Mouse (Mus musculus) neural tube, embryonic 14.5 days (tissue): ENCODE data around the gene Actr8. TPM values are rescaled to one million over a fixed set of nuclear protein-coding genes. Genes with fewer than 3 reads are reported as not detected.

Source experiments
- ATAC-seq: fragments of 200-750 bp; cut with Nextera tagmentation; 2 replicates; pipeline ENCODE4 v1.8.0; 2017; ENCODE audit warnings: low read depth, mild to moderate bottlenecking, moderate TSS enrichment, moderate library complexity
- H3K27ac ChIP-seq: fragments of 300-500 bp; sonication (generic); 2 replicates; pipeline ENCODE4 v1.5.1; 2014; ENCODE audit warnings: low read depth, mild to moderate bottlenecking, control low read depth, low read length, moderate library complexity, mixed read lengths
- H3K27me3 ChIP-seq: fragments of 300-500 bp; sonication (generic); 2 replicates; pipeline ENCODE4 v1.6.1; 2014; ENCODE audit warnings: low read length; ENCODE audit not compliant: control insufficient read depth, insufficient read depth
- H3K36me3 ChIP-seq: fragments of 300-500 bp; sonication (generic); 2 replicates; pipeline ENCODE4 v1.6.1; 2014; ENCODE audit warnings: low read length, mixed read lengths; ENCODE audit not compliant: control insufficient read depth, insufficient read depth
- H3K4me1 ChIP-seq: fragments of 300-500 bp; sonication (generic); 2 replicates; pipeline ENCODE4 v1.6.1; 2014; ENCODE audit warnings: low read length; ENCODE audit not compliant: control insufficient read depth, insufficient read depth
- H3K4me2 ChIP-seq: fragments of 300-500 bp; sonication (generic); 2 replicates; pipeline ENCODE4 v1.6.1; 2014; ENCODE audit warnings: mild to moderate bottlenecking, low read depth, low read length, control low read depth
- H3K4me3 ChIP-seq: fragments of 300-500 bp; sonication (generic); 2 replicates; pipeline ENCODE4 v1.5.1; 2014; ENCODE audit warnings: low read depth, low read length, control low read depth, mixed read lengths
- H3K9ac ChIP-seq: fragments of 300-500 bp; sonication (generic); replicated peaks from 2 replicates; pipeline ENCODE4 v1.6.1; 2014; ENCODE audit warnings: low read depth, mild to moderate bottlenecking, control low read depth, low read length, mixed read lengths
- H3K9me3 ChIP-seq: fragments of 300-500 bp; sonication (generic); 2 replicates; pipeline ENCODE4 v1.6.1; 2016; ENCODE audit warnings: low read length; ENCODE audit not compliant: control insufficient read depth
- WGBS: fragments of 180-500 bp; shearing (Covaris S2); extraction: QIAGEN DNeasy Blood & Tissue Kit; methylation state at CpG from one replicate; pipeline ENCODE4 v1.1.7; 2014; 5-methylcytosine and 5-hydroxymethylcytosine counted together
- polyA plus RNA-seq: library from polyadenylated mRNA; unstranded; fragments of >200 nt; fragmentation: Nextera tagmentation; extraction: Ambion mirVana; gene quantifications from 2 replicates; pipeline ENCODE4 v1.2.1, GENCODE M21; 2014

Actr8 gene
- polyA plus RNA-seq, result 71.3 and 81.1 TPM in 2 replicates

DNA sequence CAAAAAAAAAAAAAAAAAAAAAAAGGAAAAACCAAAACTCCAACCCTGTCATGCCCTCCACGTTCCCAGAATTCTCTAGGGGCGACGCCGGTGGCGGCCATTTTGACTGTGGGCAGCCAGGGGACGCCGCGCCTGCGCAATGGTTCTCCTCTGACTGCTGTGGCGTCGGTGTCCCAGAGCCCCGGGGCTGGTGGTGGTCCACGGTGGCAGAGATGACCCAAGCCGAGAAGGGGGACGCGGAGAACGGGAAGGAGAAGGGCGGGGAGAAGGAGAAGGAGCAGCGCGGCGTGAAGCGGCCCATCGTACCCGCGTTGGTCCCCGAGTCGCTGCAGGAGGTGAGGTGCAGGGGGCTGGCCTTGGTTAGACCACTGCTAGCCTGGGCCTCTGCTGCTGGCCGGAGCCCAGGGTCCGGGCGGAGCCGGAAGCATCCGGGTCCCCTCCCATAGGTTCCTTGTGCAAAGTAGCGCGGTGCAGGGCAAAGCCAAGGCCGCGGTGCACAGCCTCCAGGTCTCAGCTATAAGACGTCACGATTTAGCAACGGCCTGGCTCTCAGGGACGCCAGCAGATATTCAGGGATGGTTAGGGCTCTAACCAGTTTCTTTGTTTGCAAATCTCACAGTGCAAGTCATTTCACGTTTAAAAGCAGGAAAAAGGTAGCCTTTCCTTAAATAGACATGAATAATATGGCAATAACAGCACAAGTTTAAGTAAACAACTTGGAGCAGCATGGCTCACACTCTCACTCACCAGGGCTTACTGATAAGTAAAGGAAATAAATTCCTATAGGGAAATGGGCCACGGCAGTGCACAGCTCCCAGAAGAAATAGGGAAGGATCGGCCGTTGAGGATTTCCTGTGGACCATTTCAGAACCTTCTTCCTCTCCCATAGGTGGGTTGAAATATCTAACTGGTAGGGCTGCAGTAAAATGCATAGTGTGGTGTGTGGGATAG is at the start of gene Actr8:
TSS of gene Actr8 (plus strand) at position 84 of the 951 bp plus-strand sequence.
- Histone ChIP-seq H3K9me3 (no peaks in the 10 kb centered on the region), H3K27ac (peak within 1 kb of the TSS; percentile 93), H3K27me3 (no peaks in the 10 kb centered on the region), H3K4me2 (peak within 1 kb of the TSS; percentile 57), H3K36me3 (peaks cover 40% of the 10 kb centered on the region), H3K9ac (peak within 1 kb of the TSS; percentile 89), H3K4me3 (peak within 1 kb of the TSS; percentile 74), H3K4me1 (peaks cover 10% of the 10 kb centered on the region)
- 3% methylated on average over 44 of the region's 44 CpGs for WGBS
- ATAC-seq, result peak; percentile 95

GRCm38 (mm10) chr14:29928966-29929365 is 49.2 kb upstream of the Actr8 start:
- Histone ChIP-seq H3K4me1 (no peaks in the 10 kb centered on the region), H3K4me2 (no peak overlapping the region), H3K9ac (no peak overlapping the region), H3K4me3 (no peak overlapping the region), H3K27ac (no peak overlapping the region), H3K9me3 (no peaks in the 10 kb centered on the region), H3K27me3 (no peaks in the 10 kb centered on the region), H3K36me3 (no peaks in the 10 kb centered on the region)
- no peak for ATAC-seq
- 64% methylated on average over 4 of the region's 4 CpGs for WGBS

- no peak for ATAC-seq
- H3K9me3 ChIP-seq, result no peaks in the 10 kb centered on the region
- WGBS, result 35% methylated on average over 5 of the region's 5 CpGs
- no peak overlapping the region for H3K9ac ChIP-seq
- H3K4me3 ChIP-seq, result no peak overlapping the region
- no peak overlapping the region for H3K4me2 ChIP-seq
- H3K36me3 ChIP-seq, result no peaks in the 10 kb centered on the region
- H3K4me1 ChIP-seq, result no peaks in the 10 kb centered on the region
- no peak overlapping the region for H3K27ac ChIP-seq
- no peaks in the 10 kb centered on the region for H3K27me3 ChIP-seq
Measured at GRCm38 (mm10) chr14:29935516-29935915, 42.6 kb upstream of the Actr8 start.

DNA sequence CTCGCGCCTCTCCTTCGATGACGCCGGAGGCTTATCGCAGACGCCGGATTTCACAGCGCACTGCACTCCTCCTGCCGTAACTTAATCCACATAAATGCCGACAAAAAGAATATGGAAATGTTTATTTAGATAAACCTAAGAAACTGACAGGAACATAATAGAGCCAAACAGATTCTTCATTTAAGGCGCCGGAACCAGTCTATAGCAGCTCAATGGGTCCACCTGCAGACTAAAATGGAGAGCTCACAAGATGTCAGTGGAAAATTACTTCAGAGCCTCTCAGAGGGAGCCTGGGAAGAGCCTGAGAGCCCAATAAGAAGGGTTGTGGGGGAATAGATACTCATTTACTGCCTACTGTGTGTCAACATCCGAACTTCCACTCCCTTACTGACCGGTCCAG is 40.7 kb upstream of the Actr8 start:
- Histone ChIP-seq H3K9ac (no peak overlapping the region), H3K9me3 (no peaks in the 10 kb centered on the region), H3K27me3 (no peaks in the 10 kb centered on the region), H3K36me3 (no peaks in the 10 kb centered on the region), H3K27ac (no peak overlapping the region), H3K4me2 (no peak overlapping the region), H3K4me3 (no peak overlapping the region), H3K4me1 (no peaks in the 10 kb centered on the region)
- 90% methylated on average over 15 of the region's 15 CpGs for WGBS
- no peak for ATAC-seq

DNA sequence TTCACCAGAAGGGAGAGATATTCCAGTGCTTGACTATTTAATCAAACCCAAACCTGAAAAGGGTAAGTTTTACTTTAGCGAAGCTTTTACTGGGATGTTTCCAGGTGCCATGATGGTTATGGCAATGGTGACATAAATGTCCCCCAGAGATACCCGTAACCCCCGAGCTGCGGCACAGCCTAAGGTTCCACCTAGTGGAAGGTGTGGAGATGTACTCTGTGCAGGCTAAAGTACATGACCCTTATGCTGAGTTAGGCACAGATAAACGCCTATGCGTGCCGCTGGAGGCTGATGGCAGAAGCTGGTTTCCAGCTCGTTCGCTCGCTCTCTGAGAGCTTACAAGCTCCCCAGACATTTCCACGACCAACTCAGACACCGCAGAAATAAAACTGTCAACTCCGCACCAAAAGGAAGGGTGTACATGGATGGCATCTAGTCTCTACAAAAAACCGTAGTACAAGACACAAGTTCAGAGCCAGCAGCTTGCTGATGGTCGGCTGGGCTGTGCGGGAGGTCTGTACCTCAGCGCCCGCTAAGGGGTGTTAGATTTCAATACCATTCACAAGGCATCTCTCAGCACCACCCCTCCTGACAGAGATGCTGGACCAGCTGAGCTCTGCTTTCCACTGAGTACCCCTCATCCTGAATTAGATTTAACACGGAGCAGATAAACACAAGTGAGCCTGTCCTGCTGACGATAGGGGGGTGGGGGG is 38.4 kb upstream of the Actr8 start:
- no peaks in the 10 kb centered on the region for H3K36me3 ChIP-seq
- no peaks in the 10 kb centered on the region for H3K4me1 ChIP-seq
- no peak for ATAC-seq
- no peak overlapping the region for H3K4me3 ChIP-seq
- H3K27me3 ChIP-seq, result no peaks in the 10 kb centered on the region
- no peak overlapping the region for H3K4me2 ChIP-seq
- no peaks in the 10 kb centered on the region for H3K9me3 ChIP-seq
- no peak overlapping the region for H3K27ac ChIP-seq
- H3K9ac ChIP-seq, result no peak overlapping the region
- WGBS, result 53% methylated on average over 20 of the region's 20 CpGs

DNA sequence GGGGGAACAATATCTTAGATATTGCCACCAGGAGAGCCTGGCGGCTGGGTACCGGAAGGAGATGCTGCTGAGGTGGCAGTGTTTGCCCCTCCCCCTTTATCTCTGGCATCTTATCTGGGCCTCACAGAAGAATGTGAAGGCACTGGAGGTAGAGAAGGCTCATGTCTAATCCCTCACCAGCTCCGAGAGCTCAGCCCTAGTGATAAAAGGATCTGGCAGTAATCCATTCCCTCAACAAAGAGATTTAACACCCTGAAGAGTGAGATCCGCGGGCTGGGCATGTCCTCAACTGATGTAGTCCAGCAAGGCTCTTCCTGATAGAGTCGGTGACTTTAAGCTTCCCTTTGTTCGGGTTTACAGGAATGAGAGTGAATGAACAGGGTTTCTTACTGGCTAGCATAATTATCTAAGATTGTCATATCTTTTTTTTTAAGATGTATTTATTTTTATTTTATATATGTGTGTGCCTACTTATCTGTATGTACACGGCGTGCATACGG is 37.8 kb upstream of the Actr8 start:
- Histone ChIP-seq H3K4me1 (no peaks in the 10 kb centered on the region), H3K36me3 (no peaks in the 10 kb centered on the region), H3K9ac (no peak overlapping the region), H3K4me2 (no peak overlapping the region), H3K9me3 (no peaks in the 10 kb centered on the region), H3K4me3 (no peak overlapping the region), H3K27me3 (no peaks in the 10 kb centered on the region), H3K27ac (no peak overlapping the region)
- WGBS, result 42% methylated on average over 10 of the region's 10 CpGs
- no peak for ATAC-seq

DNA sequence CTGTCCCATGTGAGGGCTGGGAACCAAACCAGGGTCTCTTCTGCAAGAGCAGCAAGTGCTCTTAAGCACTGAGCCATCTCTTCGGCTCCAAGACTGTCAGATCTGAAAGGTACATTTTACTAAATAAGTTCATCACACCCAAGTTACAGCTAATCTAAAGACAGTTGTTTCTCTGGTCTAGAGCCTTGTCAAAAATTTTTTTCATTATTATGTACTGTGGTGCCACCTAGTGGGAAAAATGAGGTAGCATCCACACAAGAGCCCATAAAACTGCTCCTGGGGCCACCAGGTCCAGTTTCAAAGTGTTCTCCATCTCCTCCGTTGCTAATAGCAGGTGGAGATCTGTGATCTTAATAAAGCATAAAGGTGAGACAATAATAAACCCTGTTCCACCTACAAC is 37.3 kb upstream of the Actr8 start:
- Histone ChIP-seq H3K4me2 (no peak overlapping the region), H3K27me3 (no peaks in the 10 kb centered on the region), H3K36me3 (no peaks in the 10 kb centered on the region), H3K4me1 (no peaks in the 10 kb centered on the region), H3K27ac (no peak overlapping the region), H3K4me3 (no peak overlapping the region), H3K9ac (no peak overlapping the region), H3K9me3 (no peaks in the 10 kb centered on the region)
- WGBS, result 27% methylated on average over 2 of the region's 2 CpGs
- no peak for ATAC-seq

- H3K4me1 ChIP-seq, result no peaks in the 10 kb centered on the region
- no peaks in the 10 kb centered on the region for H3K27me3 ChIP-seq
- WGBS, result 81% methylated on average over 5 of the region's 5 CpGs
- H3K4me3 ChIP-seq, result no peak overlapping the region
- ATAC-seq, result no peak
- H3K4me2 ChIP-seq, result no peak overlapping the region
- no peaks in the 10 kb centered on the region for H3K36me3 ChIP-seq
- no peak overlapping the region for H3K9ac ChIP-seq
- no peaks in the 10 kb centered on the region for H3K9me3 ChIP-seq
- no peak overlapping the region for H3K27ac ChIP-seq
Measured at GRCm38 (mm10) chr14:29946761-29947309, 31.3 kb upstream of the Actr8 start.
